Mouse (Mus musculus): ENCODE results near the gene Oas3.

Oas3 gene

GRCm38 (mm10) chr5:120703660-120704059, 73.8 kb downstream of the Oas3 start:
- in situ Hi-C loops (cut with MboI, MseI): no loop called here

Measured in T-helper 1 cell (primary cell).